Mouse (Mus musculus): ENCODE data around the gene Mtr. TPM values are rescaled to one million over a fixed set of nuclear protein-coding genes. Genes with fewer than 3 reads are reported as not detected.
A peak's percentile ranks its signal among the peaks of the same experiment; 100 is the strongest.

Gene Mtr
- total and polyA plus RNA-seq, 2 experiments from 2014 or later, result 1.9 to 8.3 TPM

- no peak overlapping the region for H3K4me2 ChIP-seq (ENCODE audit: low read depth)
- WGBS, result 80% methylated on average over 10 of the region's 10 CpGs
- peak; percentile 71 for DNase-seq
Measured at GRCm38 (mm10) chr13:12210023-12210762, 47.7 kb downstream of the Mtr start.

DNA sequence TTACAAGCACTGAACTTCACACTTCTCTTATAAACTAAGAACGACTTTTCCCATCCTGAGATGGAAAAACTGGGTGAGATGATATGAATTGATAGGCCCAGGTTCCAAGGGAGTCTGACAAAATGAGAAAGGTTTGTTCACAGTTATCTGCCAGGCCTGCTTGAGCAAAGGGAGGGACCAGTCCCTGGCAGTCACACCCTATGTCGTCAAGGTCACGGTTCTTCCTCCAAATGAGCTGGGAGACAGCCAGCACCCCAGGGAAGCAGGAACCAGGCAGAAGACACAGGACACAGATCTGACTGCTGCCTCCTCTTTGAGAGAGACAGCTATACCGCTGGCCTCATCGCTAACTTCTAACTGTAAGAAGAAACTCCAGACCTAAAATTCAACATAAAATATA, 57.5 kb downstream of the Mtr start:
- no peak for TF ChIP-seq CTCF (IDR thresholded peaks at IDR 0.05; ENCODE audit: low read depth)
- no peak overlapping the region for H3K27ac ChIP-seq (ENCODE audit: low read depth, low read length)
- H3K4me2 ChIP-seq (ENCODE audit: low read depth), result no peak overlapping the region
- no peaks in the 10 kb centered on the region for H3K4me1 ChIP-seq (ENCODE audit: insufficient read depth)
- H3K4me3 ChIP-seq (ENCODE audit: low read depth, low read length), result no peak overlapping the region
- ATAC-seq, result no peak
- WGBS, result 89% methylated on average over 5 of the region's 5 CpGs
- no peak overlapping the region for H3K9ac ChIP-seq
- H3K36me3 ChIP-seq (ENCODE audit: insufficient read depth), result peaks cover 17% of the 10 kb centered on the region
- no peak for DNase-seq
- H3K27me3 ChIP-seq (ENCODE audit: insufficient read depth, low read length), result no peaks in the 10 kb centered on the region
- no peaks in the 10 kb centered on the region for H3K9me3 ChIP-seq (ENCODE audit: low read length)

More at GRCm38 (mm10) chr13:12210023-12210762, 47.7 kb downstream of the Mtr start:
- Histone ChIP-seq H3K36me3 (ENCODE audit: insufficient read depth) (peaks cover 34% of the 10 kb centered on the region), H3K9me3 (ENCODE audit: low read length) (no peaks in the 10 kb centered on the region), H3K4me3 (ENCODE audit: low read depth, low read length) (no peak overlapping the region), H3K27me3 (ENCODE audit: insufficient read depth, low read length) (no peaks in the 10 kb centered on the region), H3K9ac (no peak overlapping the region), H3K4me1 (ENCODE audit: insufficient read depth) (no peaks in the 10 kb centered on the region), H3K27ac (ENCODE audit: low read depth, low read length) (no peak overlapping the region)
- 0 out of 2 replicates have a peak, but pooled peaks have one; percentile 36 for ATAC-seq
- TF ChIP-seq CTCF (IDR thresholded peaks at IDR 0.05; ENCODE audit: low read depth), result peak; percentile 90

- no peak overlapping the region for H3K9ac ChIP-seq
- H3K27me3 ChIP-seq (ENCODE audit: insufficient read depth, low read length), result no peaks in the 10 kb centered on the region
- 87% methylated on average over 2 of the region's 2 CpGs for WGBS
- DNase-seq (no peak), ATAC-seq (no peak)
- no peak overlapping the region for H3K27ac ChIP-seq (ENCODE audit: low read depth, low read length)
- no peak overlapping the region for H3K4me2 ChIP-seq (ENCODE audit: low read depth)
- no peaks in the 10 kb centered on the region for H3K9me3 ChIP-seq (ENCODE audit: low read length)
- TF ChIP-seq CTCF (IDR thresholded peaks at IDR 0.05; ENCODE audit: low read depth), result no peak
- H3K4me1 ChIP-seq (ENCODE audit: insufficient read depth), result no peaks in the 10 kb centered on the region
- H3K36me3 ChIP-seq (ENCODE audit: insufficient read depth), result peaks cover 18% of the 10 kb centered on the region
- no peak overlapping the region for H3K4me3 ChIP-seq (ENCODE audit: low read depth, low read length)
Measured at GRCm38 (mm10) chr13:12198486-12198885, 59.4 kb downstream of the Mtr start.

DNA sequence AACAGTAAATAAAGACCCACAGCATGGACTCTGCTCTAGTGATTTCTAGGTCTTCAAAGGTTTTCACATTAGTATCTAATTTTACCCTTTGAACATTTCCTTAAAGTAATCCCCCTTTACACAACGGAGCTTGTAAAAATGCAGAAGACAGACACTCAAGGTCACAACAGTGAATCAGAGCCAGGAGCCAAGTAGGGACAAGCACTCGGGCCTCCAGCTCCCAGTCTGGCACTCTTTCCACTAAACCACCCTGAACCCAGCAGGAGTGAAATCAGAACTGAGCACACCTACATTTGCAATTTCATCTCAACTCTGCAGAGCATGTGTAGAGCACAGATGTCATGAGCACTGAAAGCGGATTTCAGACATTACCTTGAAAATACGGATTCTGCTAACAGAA, 61.1 kb downstream of the Mtr start:
- DNase-seq (peak; percentile 5), ATAC-seq (no peak)
- 82% methylated on average over 4 of the region's 4 CpGs for WGBS
- H3K9me3 ChIP-seq (ENCODE audit: low read length), result no peaks in the 10 kb centered on the region
- no peak for TF ChIP-seq CTCF (IDR thresholded peaks at IDR 0.05; ENCODE audit: low read depth)
- H3K4me3 ChIP-seq (ENCODE audit: low read depth, low read length), result no peak overlapping the region
- H3K27me3 ChIP-seq (ENCODE audit: insufficient read depth, low read length), result no peaks in the 10 kb centered on the region
- H3K27ac ChIP-seq (ENCODE audit: low read depth, low read length), result no peak overlapping the region
- no peak overlapping the region for H3K9ac ChIP-seq
- peaks cover 18% of the 10 kb centered on the region for H3K36me3 ChIP-seq (ENCODE audit: insufficient read depth)
- no peak overlapping the region for H3K4me2 ChIP-seq (ENCODE audit: low read depth)
- H3K4me1 ChIP-seq (ENCODE audit: insufficient read depth), result no peaks in the 10 kb centered on the region

GRCm38 (mm10) chr13:12196012-12196411, 61.9 kb downstream of the Mtr start:
- 66% methylated on average over 3 of the region's 3 CpGs for WGBS
- DNase-seq (peak; percentile 38), ATAC-seq (peak; percentile 69)
- Histone ChIP-seq H3K27ac (ENCODE audit: low read depth, low read length) (no peak overlapping the region), H3K9me3 (ENCODE audit: low read length) (no peaks in the 10 kb centered on the region), H3K4me2 (ENCODE audit: low read depth) (no peak overlapping the region), H3K9ac (no peak overlapping the region), H3K36me3 (ENCODE audit: insufficient read depth) (peaks cover 18% of the 10 kb centered on the region), H3K27me3 (ENCODE audit: insufficient read depth, low read length) (no peaks in the 10 kb centered on the region), H3K4me1 (ENCODE audit: insufficient read depth) (no peaks in the 10 kb centered on the region), H3K4me3 (ENCODE audit: low read depth, low read length) (no peak overlapping the region)
- TF ChIP-seq CTCF (IDR thresholded peaks at IDR 0.05; ENCODE audit: low read depth), result no peak

DNA sequence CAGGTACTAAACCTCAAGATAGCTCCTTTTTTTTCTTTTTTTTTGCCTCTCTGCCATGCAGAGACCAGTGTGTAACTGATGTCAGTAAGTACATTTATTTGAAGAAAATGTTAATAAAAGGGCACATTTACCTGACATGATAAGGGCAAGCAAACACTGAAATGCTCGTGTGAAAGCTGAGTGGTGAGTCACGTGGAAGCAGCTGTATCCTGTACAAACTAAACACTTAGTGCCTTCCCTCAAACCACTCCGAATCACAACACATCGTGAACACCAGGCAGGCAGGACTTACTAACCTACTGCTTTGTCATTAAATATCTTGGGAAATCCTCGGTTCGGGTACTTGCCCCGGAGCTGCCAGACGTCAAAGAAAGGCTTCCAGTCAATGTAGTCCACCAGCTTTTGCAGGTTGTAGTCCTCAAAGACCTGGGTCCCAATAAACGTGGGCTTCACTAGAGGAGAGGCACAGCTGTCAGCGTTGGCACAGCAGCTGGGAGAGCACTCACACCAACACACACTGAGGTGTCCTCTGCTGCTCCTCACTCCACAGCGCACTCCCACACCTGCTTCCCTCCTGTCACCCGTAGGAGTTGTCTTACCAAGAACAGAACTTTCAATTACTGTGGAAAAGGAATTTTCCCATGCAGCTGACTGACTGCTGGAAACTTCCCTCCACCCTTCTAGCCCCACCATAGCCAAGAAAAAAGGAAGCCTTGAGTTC, 62.8 kb downstream of the Mtr start:
- DNase-seq (no peak), ATAC-seq (no peak)
- no peak for TF ChIP-seq CTCF (IDR thresholded peaks at IDR 0.05; ENCODE audit: low read depth)
- H3K4me1 ChIP-seq (ENCODE audit: insufficient read depth), result no peaks in the 10 kb centered on the region
- no peaks in the 10 kb centered on the region for H3K9me3 ChIP-seq (ENCODE audit: low read length)
- peaks cover 18% of the 10 kb centered on the region for H3K36me3 ChIP-seq (ENCODE audit: insufficient read depth)
- H3K27me3 ChIP-seq (ENCODE audit: insufficient read depth, low read length), result no peaks in the 10 kb centered on the region
- H3K27ac ChIP-seq (ENCODE audit: low read depth, low read length), result no peak overlapping the region
- H3K4me2 ChIP-seq (ENCODE audit: low read depth), result no peak overlapping the region
- H3K4me3 ChIP-seq (ENCODE audit: low read depth, low read length), result no peak overlapping the region
- H3K9ac ChIP-seq, result no peak overlapping the region
- WGBS, result 91% methylated on average over 12 of the region's 12 CpGs

- Histone ChIP-seq H3K4me3 (ENCODE audit: low read depth, low read length) (no peak overlapping the region), H3K9me3 (ENCODE audit: low read length) (no peaks in the 10 kb centered on the region), H3K27me3 (ENCODE audit: insufficient read depth, low read length) (no peaks in the 10 kb centered on the region), H3K4me2 (ENCODE audit: low read depth) (no peak overlapping the region), H3K9ac (no peak overlapping the region), H3K36me3 (ENCODE audit: insufficient read depth) (peaks cover 28% of the 10 kb centered on the region; the same call in 1 of the 2 replicates), H3K27ac (ENCODE audit: low read depth, low read length) (no peak overlapping the region), H3K4me1 (ENCODE audit: insufficient read depth) (no peaks in the 10 kb centered on the region)
- no peak for DNase-seq
- ATAC-seq, result no peak
- no peak for TF ChIP-seq CTCF (IDR thresholded peaks at IDR 0.05; ENCODE audit: low read depth)
- WGBS, result 94% methylated on average over 11 of the region's 11 CpGs
Measured at GRCm38 (mm10) chr13:12189219-12189618, 68.7 kb downstream of the Mtr start.

Measured in forebrain, postnatal 0 days (tissue).